Mouse (Mus musculus) cortical plate, adult 2 months (tissue): ENCODE data around the gene Pdha1.

ENCODE experiments used
- CTCF ChIP-seq: fragments of 200-500 bp; IDR thresholded peaks from 2 replicates; pipeline ENCODE4 v1.5.1; 2011; ENCODE audit warnings: mild to moderate bottlenecking, control low read depth, low read length; ENCODE audit not compliant: insufficient read depth; ENCODE audit errors: extremely low read depth
- POLR2A ChIP-seq: fragments of 200-500 bp; IDR thresholded peaks from 2 replicates; pipeline ENCODE4 v1.6.1; 2011; ENCODE audit warnings: mild to moderate bottlenecking, low read length, control low read depth; ENCODE audit not compliant: insufficient read depth; ENCODE audit errors: extremely low read depth

DNA sequence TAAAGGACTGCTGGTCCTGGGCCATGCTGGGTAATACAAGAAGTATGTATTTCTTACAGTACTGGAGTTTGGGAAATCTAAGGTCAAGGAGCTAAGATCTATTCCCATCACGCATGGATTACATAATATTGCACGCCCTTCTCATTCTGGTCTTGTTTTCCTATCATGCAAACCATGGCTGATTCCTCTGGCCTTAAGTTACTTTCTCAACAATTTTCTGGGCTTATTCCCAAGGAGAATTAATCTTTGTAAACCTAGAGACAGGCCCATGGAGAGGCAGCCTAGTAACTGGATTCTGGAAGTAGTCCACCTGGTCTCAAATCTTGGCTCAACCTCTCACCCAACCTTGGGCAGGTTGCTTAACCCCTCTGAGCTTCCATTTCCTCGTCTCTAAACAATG lies 9.2 kb upstream of the Pdha1 start:
- no peak for TF ChIP-seq CTCF
- no peak for TF ChIP-seq POLR2A
